Mouse (Mus musculus) brain, adult 2 months (tissue): ENCODE results near the gene Trpm8.

Experiments
- DNase-seq: peaks from one replicate; pipeline ENCODE4 v3.0.0; 2011; ENCODE audit warnings: low read depth, low spot score

Trpm8 gene

GRCm38 (mm10) chr1:88355025-88355424 lies 77.6 kb downstream of the Trpm8 start:
- no peak for DNase-seq

- no peak for DNase-seq
These were observed 78.2 kb downstream of the Trpm8 start for GRCm38 (mm10) chr1:88355681-88356080.

- peak; percentile 94 for DNase-seq
These were observed 79.2 kb downstream of the Trpm8 start for GRCm38 (mm10) chr1:88356616-88357015.

GRCm38 (mm10) chr1:88357458-88358090 lies 80.1 kb downstream of the Trpm8 start:
- DNase-seq, result peak; percentile 98

GRCm38 (mm10) chr1:88358102-88358654 lies 80.7 kb downstream of the Trpm8 start:
- peak; percentile 95 for DNase-seq

- no peak for DNase-seq
These were observed 83.6 kb downstream of the Trpm8 start for GRCm38 (mm10) chr1:88361085-88361484.

GRCm38 (mm10) chr1:88366881-88367644 lies 89.6 kb downstream of the Trpm8 start:
- DNase-seq, result peak; percentile 74

- no peak for DNase-seq
These were observed 101.0 kb downstream of the Trpm8 start for GRCm38 (mm10) chr1:88378446-88378845.

- DNase-seq, result peak; percentile 59
These were observed 114.2 kb downstream of the Trpm8 start for GRCm38 (mm10) chr1:88391632-88392031.

GRCm38 (mm10) chr1:88393321-88393720 lies 115.9 kb downstream of the Trpm8 start:
- no peak for DNase-seq

- no peak for DNase-seq
These were observed 125.9 kb downstream of the Trpm8 start for GRCm38 (mm10) chr1:88403378-88403777.

- DNase-seq, result no peak
These were observed 128.8 kb downstream of the Trpm8 start for GRCm38 (mm10) chr1:88406078-88406806.

- no peak for DNase-seq
These were observed 129.3 kb downstream of the Trpm8 start, which contains the start of gene Spp2 for GRCm38 (mm10) chr1:88406807-88407198. Gene Spp2, plus strand, starts transcription at chr1:88406961.

- DNase-seq, result no peak
These were observed 130.9 kb downstream of the Trpm8 start for GRCm38 (mm10) chr1:88408340-88408739.

GRCm38 (mm10) chr1:88412013-88412412 lies 134.6 kb downstream of the Trpm8 start:
- peak; percentile 24 for DNase-seq

- no peak for DNase-seq
These were observed 141.5 kb downstream of the Trpm8 start for GRCm38 (mm10) chr1:88418943-88419342.

GRCm38 (mm10) chr1:88422045-88422444 lies 144.6 kb downstream of the Trpm8 start:
- DNase-seq, result no peak

GRCm38 (mm10) chr1:88422846-88423395 lies 145.5 kb downstream of the Trpm8 start:
- DNase-seq, result no peak

- DNase-seq, result peak; percentile 90
These were observed 147.3 kb downstream of the Trpm8 start for GRCm38 (mm10) chr1:88424602-88425252.

- peak; percentile 48 for DNase-seq
These were observed 150.7 kb downstream of the Trpm8 start for GRCm38 (mm10) chr1:88427987-88428741.
